Mouse (Mus musculus) forelimb bud, embryonic 11.5 days (tissue): ENCODE measurements around the gene Dus4l.
"Not testable (repeated sequence)": the region's sequence is repeated elsewhere in the genome, so short reads cannot be mapped to it uniquely, and the experiment has no call there.

Experiments used
- DNase-seq: peaks from one replicate; pipeline ENCODE4 v3.0.0-alpha.2; 2012; ENCODE audit warnings: low read depth, low spot score

Dus4l gene

DNA sequence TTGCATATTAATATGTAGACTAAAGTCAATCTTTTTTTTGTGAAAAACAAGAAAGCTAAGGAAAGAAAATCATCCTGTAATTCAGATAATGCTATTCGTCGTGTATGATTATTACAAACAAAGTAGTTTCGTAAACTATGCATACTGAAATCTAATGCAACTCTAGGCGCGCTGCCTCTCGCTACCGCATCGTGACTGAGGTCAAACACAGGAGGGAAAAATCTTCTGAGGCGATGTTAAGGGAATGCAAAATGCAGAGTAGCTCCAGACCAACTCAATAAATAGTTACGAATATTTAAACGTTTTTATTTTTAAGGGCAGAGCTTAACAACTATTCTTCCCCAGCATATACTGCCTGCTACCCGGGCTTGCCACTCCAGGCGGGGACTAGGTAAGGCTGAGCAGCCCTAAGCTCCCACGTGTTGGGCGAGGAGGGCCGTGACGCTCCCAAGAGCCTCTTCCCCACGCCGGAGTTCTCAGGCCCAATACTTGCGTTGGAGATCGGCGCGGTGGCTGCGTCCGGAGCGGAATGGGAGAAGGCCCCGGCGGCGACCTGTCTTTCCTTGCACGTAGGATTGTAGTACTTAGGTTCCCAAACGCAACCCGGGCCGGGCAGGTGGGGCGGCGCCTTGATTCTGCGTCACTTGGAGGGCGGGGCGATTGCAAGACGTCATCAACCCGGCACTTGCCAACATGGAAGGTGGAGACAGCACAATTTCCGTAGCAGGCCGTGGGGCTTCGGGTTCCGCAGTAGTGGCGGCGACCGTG lies at the start of gene Dus4l, which contains the start of gene Cog5:
Dus4l (minus strand) TSS at position 630 of the 768 bp plus-strand sequence.
Cog5 (plus strand) TSS at position 673 of the 768 bp plus-strand sequence.
- peak; percentile 90 for DNase-seq

DNA sequence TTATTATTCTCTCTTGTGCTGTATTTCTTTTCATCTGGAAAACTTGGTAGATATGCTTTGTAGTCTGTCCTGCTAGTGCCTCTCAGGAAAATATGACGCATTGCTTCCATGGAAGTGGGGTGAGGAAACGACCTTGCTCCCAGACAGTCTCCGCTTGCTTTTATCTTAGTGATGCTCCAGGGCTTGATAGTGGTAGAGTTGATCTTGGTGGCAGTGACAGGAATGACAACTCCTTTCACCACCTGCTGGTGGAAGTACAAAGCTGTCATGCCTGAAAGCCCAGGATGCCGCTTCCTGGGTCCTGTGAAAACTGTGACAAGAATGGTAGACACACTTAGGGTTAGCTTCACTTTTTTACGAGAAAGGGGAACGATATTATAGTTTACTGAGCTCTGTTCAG lies 49.3 kb upstream of the Dus4l start:
- no peak for DNase-seq

DNA sequence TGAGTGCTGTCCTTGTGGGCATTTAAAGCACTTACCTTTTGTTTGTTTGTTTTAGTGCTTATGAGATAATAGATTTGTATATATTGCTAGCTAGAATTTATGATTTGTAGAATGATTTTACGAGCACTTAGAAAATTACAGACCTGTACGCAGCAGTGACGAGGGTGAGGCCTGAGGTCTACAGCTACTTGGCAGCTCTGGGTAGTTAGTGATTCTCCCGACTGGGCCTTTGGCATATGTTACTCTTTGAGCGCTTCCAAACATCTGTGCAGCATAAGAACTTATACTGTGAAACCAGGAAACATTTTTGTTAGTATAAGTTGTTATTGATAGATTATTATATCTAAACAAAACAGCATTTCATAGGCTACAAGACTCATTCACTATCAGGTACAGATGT lies 46.8 kb upstream of the Dus4l start:
- no peak for DNase-seq

DNA sequence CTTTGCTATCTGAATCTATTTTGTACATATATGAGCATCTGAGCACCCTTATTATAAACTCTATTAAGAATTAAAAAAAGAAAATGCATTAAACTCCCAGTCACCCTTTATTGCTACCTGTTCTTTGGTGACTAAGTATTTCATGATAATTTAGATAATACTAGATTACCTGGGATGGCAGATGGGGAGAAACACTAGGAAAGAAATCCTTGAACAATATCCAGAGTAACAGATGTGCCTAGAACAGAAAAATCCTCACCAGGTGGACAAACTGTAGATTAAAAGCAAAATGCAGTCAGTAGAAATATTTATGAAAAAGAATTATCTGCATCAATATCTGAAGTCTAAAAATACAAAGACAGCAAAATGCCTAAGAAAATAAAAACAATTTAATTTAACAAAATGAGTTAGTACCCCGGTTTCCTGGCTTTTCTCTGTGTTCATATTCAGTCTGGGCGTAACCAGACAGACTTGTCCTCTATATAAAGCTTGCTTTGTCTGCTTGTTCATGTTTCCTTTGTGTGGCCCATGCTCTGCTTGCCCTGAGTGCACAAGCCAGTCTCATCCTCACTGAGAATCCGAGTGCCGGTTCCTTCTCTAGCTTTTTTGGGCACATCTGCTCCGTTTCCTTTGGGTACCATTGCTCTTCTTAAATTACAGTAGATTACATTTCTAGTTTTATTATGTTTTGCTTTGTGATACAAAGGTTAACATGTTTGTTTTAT lies 46.2 kb upstream of the Dus4l start:
- DNase-seq, result no peak

DNA sequence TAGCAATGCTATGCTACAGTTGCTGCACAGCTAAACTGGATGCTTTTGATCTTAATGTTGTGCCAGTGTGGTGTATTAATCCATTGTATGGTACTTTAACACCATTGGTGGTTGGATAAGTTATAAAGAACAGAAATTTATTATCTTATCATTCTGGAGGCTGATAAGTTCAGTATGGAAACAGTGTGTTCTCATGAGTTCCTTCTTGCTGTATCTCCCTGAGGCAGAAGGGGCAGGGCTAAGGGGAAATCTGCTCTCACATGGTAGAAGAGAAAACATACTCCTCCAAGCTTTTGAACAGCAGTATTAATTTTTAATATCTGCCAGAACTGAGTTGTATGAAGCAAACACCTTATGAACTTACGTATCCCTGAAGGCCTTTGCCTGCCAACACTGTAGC lies 38.7 kb upstream of the Dus4l start:
- DNase-seq, result no peak

DNA sequence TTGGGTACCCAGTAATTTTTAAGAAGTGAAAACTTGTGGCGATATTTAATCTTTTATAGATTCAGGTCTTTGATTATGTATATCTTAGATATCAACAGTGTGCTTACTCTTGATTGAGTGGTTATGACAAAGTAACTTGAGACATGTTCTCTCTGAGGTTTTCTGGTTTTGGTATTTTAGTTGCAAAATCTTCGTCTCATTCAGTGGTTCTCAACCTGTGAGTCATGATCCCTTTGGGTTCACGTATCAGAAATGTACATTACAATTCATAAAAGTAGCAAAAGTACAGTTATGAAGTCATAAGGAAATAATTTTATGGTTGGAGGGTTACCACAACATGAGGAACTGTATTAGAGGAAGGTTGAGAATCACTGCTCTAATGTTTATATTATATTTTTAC lies 32.1 kb upstream of the Dus4l start:
- no peak for DNase-seq

DNA sequence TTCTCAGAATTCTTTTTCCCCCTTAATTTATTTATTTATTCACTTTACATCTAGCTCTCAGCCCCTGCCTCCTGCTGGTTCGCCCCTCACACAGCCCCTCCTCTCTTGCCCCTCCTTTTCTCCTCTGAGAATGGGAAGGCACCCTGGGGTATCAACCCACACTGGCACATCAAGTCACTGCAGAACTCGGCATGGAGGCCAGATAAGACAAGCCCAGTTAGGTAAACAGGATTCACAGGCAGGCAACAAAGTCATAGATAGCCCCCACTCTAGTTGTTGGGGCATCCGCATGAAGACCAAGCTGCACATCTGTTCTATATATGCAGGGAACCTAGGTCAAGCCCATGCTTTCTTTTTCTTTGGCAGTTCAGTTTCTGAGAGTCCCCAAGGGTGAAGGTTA lies 12.6 kb upstream of the Dus4l start:
- no peak for DNase-seq

DNA sequence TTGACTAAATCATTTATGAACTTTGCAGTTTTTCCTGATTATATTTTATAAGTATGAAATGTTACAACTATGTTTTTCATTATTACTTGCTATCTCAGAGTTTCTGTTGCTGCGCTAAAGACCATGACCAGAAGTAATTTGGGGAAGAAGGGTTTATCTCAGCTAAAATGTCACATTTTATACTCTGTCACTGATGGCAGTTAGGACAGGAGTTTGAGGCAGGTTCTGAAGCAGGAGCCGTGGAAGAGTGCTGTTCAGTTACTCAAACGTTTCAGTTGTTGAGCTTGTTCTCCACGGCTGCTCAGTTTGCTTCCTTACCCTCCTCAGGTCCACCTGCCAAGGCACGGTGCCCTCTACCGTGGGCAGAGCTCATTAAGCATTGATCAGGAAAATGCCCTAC lies 11.4 kb upstream of the Dus4l start:
- no peak for DNase-seq

DNA sequence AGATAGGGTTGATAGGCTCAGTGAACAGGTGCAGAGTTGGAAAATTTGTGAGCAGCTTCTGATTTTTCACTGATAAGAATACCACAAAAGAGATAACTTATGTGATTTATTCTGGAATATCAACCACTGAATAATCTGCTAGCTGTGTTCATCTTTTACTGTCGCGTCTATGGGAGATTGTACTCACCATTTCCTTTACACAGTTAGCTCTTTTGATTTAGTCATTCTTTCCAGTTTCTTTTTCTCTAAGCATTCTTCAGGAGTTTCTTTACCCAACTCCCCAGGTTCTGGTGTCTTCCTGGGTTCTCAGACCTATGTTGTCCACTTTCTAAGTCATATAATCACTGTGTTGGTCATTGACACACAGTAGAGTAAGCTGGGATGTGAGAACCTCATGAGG lies 2.2 kb upstream of the Dus4l start:
- DNase-seq, result no peak

DNA sequence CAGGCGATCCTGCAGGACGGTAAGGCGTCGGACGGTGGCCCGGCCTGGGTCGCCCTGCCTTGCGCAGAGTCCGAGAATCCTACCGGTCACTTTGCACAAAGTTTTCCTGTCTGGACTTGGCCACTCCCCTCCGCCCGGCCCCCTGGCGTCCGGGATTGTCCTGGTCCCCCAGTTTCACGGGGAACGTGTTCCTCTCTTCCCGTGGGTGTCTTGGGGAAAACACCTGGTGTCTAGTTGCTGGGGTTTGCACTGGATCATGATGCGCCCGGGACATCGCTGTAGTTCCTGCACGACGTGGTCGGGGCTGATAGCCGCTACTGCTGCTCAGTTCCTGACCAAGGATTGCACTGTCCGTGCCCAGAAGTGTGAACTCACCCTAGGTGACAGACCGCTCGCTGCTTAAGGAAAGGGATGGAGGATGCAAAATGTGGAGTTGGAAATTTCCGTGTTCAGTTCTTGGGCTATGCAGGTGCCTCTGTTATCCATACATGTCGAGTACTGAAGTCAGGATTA lies 395 bp upstream of the Dus4l start:
- DNase-seq, result no peak

DNA sequence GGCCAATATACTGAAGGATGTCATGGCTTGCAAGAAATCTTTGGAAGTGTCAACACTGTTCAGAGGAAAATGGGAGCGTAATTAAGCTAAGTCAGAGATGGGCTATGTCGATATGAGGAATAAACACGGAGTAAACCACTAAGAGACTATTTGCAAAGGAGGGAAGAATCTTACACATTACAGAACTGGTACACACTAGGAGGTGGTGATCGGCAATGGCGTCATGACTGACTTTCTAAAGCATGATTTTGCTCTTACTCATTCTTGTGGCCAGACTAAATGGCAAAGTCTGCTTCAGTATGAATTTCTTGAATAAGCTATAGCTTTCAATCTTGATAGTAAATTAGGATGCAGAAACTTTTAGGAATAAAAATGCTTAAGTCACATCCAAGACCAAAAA lies 1.0 kb downstream of the Dus4l start:
- no peak for DNase-seq

DNA sequence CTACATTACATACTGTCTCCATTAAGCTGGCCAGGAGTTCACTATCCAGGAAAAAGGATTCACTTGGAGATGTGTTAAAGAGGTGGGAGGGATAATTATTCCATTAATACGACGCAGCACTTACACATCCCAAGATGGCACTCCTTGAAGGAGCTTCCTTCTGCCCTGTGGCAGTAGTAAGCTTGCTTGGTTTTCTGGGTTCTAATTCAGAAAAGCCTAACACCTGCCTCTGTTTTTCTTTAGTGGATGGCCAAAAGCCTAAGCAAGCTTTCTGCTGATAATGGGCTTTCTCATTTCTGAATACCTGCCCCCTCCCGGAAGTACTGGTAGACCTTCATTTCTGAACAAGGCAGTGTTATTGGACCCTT lies 19.4 kb downstream of the Dus4l start:
- no peak for DNase-seq

DNA sequence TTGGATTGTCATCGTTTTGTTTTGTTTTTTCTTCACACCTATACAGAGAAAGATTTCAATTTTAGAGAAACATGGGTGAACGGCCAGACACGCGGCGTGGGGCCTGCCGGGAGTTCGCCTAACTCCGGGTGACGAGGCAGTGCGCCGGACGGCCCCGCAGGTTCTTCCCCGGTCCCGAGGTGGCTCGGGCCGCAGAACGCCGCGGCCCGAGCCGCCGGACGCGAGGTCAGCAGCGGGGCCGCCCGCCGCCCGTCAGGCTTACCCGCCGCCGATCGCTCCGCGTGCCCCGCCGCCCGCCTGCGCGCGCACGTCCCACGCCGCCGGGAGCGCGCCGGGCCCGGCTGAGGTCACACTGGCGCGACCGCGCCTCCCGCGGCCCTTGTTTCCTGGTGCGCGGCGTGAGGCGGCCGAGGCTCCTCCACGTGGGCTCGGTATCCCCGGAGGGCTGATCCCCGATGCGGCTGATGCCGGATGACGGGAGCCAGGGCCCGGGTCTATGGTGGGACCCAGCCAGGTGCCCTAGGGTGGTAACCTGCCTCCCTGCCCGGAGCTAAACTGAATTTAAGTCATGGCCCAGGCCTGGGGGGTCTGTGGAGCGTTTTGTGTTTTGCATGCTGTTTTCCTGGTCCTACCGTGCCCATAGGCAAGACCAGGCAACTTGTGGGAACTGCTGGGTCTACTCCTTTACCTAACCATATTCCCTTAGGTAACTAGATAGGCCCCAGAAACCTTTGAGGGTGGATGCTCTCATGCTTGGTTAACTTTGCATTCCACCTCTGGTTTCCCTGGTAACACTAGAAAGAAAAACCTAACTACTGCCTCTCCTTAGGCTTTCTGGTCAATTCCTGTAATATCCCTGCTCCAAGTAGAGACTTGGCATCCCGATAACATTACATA lies 20.0 kb downstream of the Dus4l start, which contains the start of gene Bcap29:
Bcap29 (minus strand) TSS at position 316 of the 897 bp plus-strand sequence.
- DNase-seq, result peak; percentile 64

DNA sequence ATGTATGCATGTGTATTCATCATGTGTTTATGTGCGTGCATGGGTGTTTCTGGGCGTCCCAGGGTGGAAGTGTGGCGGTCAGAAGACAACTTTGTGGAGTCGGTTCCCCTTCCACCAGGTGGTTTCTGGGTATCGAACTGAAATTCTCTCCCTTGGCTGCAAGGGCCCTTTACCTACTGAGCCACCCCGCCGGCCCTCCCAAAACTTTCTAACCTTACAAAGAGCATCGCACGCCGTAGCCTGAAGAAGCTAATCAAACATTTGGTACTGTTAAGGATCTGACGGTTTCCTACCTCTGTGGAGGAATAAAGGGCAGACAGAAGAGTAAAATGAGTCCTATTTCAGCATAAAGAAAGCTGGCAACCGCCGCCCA lies 20.7 kb downstream of the Dus4l start:
- DNase-seq, result peak; percentile 43

DNA sequence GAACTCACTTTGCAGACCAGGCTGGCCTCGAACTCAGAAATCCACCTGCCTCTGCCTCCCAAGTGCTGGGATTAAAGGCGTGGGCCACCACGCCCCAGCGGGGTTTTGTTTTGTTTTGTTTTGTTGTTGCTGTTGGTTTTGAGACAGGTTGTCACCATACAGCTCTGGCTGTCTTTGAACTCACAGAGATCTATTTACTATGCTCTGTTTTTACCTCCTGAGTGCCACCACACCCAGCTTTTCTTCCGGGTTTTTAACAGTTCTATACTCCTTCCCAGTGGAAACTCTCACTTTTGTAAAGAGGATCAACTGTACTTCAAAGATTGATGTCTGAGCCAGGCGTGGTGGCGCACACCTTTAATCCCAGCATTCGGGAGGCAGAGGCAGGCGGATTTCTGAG lies 26.2 kb downstream of the Dus4l start:
- DNase-seq, result not testable (repeated sequence)

DNA sequence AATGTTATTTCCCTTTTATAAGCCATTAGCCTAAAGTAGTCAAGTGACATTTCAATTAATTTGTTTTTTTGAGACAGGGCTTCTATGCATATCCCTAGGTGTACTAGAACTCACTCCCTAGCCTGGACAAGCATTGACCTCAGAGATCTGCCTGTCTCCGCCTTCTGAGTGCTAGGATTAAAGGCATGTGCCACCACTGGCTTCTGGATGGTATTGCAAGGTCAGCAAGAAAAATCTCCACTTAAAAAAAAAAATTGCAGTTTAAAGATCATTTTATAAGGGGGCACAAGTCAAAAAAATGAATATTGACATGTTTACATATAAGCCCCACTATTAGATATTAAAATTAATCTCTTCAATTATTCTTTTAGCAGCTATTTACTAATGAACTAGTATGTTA lies 29.6 kb downstream of the Dus4l start:
- no peak for DNase-seq

DNA sequence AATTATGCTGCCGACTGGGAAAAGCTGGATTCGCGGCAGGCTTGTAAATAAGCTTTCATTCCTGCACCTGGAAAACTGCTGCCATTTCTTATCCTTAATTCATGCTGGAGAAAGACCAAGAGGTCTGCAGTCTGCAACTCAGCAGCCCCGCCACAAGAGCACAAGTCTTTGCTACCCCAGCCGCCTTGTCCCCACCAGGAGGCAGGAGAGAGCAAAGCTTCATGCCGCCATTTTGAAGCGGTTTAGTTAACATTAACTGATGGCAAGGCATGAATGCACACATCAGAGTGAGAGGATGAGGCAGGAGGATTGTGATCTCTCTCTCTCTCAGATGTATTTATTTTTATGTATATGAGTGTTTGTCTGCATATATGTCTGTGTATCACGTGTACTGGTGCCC lies 34.5 kb downstream of the Dus4l start:
- DNase-seq, result no peak

DNA sequence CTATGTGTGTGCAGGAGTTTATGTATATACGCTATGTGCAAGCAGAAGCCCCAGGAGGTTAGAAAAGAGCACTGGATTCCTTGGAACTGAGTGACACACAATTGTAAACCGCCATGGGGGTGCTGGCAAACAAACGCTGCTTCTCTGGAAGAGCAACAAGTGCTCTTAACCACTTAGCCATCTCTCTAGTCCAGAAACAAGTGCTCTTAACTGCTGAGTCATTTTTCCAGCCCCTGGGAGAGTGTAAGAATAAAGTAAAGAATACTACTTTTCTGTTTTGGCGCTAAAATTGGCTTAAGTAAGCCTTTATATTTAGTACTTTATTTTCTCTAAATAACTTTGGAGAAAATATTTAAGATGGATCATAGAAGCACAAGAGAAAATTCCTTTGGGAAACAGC lies 41.3 kb downstream of the Dus4l start:
- no peak for DNase-seq

DNA sequence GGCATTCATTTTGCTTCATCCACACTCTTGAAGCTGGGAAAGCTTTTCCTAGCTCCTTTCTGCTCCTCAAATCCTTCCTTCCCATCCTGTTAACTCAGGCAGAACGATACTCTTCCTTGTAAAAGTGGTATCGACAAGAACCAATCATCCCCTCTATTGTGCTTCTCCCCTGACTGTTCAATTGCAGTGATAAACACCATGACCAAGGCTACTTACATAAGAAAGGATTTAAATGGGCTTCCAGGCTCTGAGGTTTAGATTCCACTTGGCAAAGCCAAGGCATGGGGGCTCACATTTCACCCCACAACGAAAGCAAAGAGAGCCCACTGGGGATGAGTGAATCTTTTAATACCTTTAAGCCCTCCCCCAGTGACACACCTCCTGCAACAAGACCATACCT lies 46.5 kb downstream of the Dus4l start:
- DNase-seq, result no peak

DNA sequence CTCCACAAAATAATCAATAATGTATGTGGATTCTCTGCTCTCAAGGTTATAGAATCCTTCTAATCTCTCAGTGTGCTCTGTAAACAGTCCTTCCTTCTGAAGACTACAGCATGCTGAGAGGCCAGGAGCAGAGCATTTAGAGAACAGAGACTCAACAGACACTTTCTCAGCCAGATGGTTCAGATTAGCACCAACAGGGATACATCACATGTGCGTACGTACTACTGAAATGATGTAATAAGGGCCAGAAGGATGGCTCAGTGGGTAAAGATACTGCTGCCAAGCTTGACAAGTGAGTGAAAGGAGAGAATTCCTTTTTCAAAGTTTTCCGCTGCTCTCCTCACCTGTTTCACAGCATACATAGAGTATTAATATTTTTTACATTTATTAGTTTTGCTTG lies 49.7 kb downstream of the Dus4l start:
- DNase-seq, result no peak

DNA sequence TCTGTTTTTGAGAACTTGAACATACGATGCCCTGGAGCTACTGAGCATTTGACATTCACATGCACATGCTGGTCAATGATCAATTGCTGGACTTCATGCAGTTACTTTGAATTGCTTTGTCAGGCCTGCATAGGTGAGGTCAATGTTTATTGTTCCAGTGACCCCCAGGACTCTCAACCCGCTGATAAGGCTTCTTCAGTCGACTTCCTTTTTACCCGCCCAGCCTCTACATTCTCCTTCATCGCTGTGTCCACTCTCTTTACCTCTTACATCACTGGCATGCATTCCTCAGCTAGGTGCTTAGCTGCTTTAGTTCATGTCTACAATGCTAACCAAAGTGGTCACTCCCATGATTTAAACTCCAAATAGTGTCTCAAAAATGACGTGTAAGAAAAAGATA lies 51.0 kb downstream of the Dus4l start:
- no peak for DNase-seq

DNA sequence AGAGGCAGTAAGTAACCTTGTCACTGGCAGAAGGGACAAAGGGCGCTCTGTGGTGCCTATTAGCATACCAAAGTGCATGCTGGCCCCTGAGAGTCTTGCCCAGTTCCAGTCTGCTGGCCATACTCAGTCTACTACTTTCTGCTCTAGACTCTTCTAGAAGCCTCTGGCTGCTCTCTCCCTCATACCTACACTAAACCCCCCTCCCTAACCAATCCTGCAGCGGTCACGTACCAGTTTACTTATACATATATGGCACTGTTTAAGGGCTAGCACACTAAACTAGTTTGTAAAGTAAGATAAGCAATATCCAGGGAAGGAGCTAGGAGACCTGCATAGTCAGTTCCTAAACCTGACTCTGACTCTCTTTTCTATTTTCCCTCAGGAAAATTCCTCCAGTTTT lies 60.3 kb downstream of the Dus4l start:
- no peak for DNase-seq
